Mouse (Mus musculus): ENCODE results near the gene Tfeb. TPM values are rescaled to one million over a fixed set of nuclear protein-coding genes. Genes with fewer than 3 reads are reported as not detected.

Gene Tfeb
- total and polyA plus RNA-seq, 3 experiments: 16.4 to 22.8 TPM; not detected in 1

GRCm38 (mm10) chr17:47813616-47814015 is 76.8 kb downstream of the Tfeb start:
- Histone ChIP-seq H3K9ac (ENCODE audit: control insufficient read depth, low read depth, low read length, poor library complexity, severe bottlenecking) (no peak overlapping the region), H3K4me3 (ENCODE audit: control insufficient read depth in 1 of 2, insufficient read depth in 1 of 2, low read depth in 2 of 2, low read length in 2 of 2) (no peak overlapping the region), H3K27ac (ENCODE audit: control insufficient read depth, low read depth, low read length) (no peak overlapping the region), H3K36me3 (ENCODE audit: control insufficient read depth in 1 of 2, insufficient read depth in 2 of 2, low read length in 2 of 2) (no peaks in the 10 kb centered on the region), H3K79me2 (ENCODE audit: control insufficient read depth, insufficient read depth, low read length, poor library complexity) (no peaks in the 10 kb centered on the region), H3K4me1 (ENCODE audit: control insufficient read depth in 1 of 2, insufficient read depth in 2 of 2, low read length in 2 of 2) (no peaks in the 10 kb centered on the region), H3K9me3 (replicated peaks; ENCODE audit: insufficient read depth, low read length) (no peaks in the 10 kb centered on the region), H3K27me3 (ENCODE audit: control insufficient read depth in 1 of 2, insufficient read depth in 2 of 2, low read length in 2 of 2) (peaks cover 0 to 1% of the 10 kb centered on the region in 2 experiments; a peak in 1 of 4 replicates)
- DNase-seq (ENCODE audit: low read depth, low spot score): no peak
- TF ChIP-seq GATA1 (IDR thresholded peaks at IDR 0.05; ENCODE audit: low read depth, low read length) (no peak), JUND (IDR thresholded peaks at IDR 0.05; ENCODE audit: low read depth, low read length) (no peak), TCF12 (IDR thresholded peaks at IDR 0.05; ENCODE audit: low read depth, low read length) (no peak), POLR2AphosphoS5 (IDR thresholded peaks at IDR 0.05; ENCODE audit: borderline replicate concordance, low read depth, low read length) (no peak), ZNF384 (IDR thresholded peaks at IDR 0.05; ENCODE audit: low read depth, low read length) (no peak), MXI1 (IDR thresholded peaks at IDR 0.05; ENCODE audit: low read depth, low read length) (no peak), E2F4 (IDR thresholded peaks at IDR 0.05; ENCODE audit: borderline replicate concordance, low read depth, low read length) (no peak), ETS1 (IDR thresholded peaks at IDR 0.05; ENCODE audit: low read depth, low read length) (no peak), TAL1 (IDR thresholded peaks at IDR 0.05; ENCODE audit: low read length) (no peak)

- no peak for TF ChIP-seq ETS1 (IDR thresholded peaks at IDR 0.05; ENCODE audit: low read depth, low read length)
- no peak for TF ChIP-seq MAX (IDR thresholded peaks at IDR 0.05; ENCODE audit: low read length)
- no peak for TF ChIP-seq MXI1 (IDR thresholded peaks at IDR 0.05; ENCODE audit: low read depth, low read length)
- Histone ChIP-seq H3K4me3 (ENCODE audit: control insufficient read depth in 1 of 2, insufficient read depth in 1 of 2, low read depth in 2 of 2, low read length in 2 of 2) (no peak overlapping the region), H3K4me1 (ENCODE audit: control insufficient read depth in 1 of 2, insufficient read depth in 2 of 2, low read length in 2 of 2) (no peaks in the 10 kb centered on the region), H3K9me3 (replicated peaks; ENCODE audit: insufficient read depth, low read length) (no peaks in the 10 kb centered on the region), H3K9ac (ENCODE audit: control insufficient read depth, low read depth, low read length, poor library complexity, severe bottlenecking) (no peak overlapping the region), H3K27me3 (ENCODE audit: control insufficient read depth in 1 of 2, insufficient read depth in 2 of 2, low read length in 2 of 2) (peaks cover 0 to 1% of the 10 kb centered on the region in 2 experiments; a peak in 1 of 4 replicates), H3K36me3 (ENCODE audit: control insufficient read depth in 1 of 2, insufficient read depth in 2 of 2, low read length in 2 of 2) (no peaks in the 10 kb centered on the region), H3K27ac (ENCODE audit: control insufficient read depth, low read depth, low read length) (no peak overlapping the region), H3K79me2 (ENCODE audit: control insufficient read depth, insufficient read depth, low read length, poor library complexity) (no peaks in the 10 kb centered on the region)
- DNase-seq (ENCODE audit: low read depth, low spot score): no peak
Measured at GRCm38 (mm10) chr17:47814496-47814895, 77.7 kb downstream of the Tfeb start.

GRCm38 (mm10) chr17:47815446-47815845 is 78.6 kb downstream of the Tfeb start:
- Histone ChIP-seq H3K4me3 (ENCODE audit: control insufficient read depth in 1 of 2, insufficient read depth in 1 of 2, low read depth in 2 of 2, low read length in 2 of 2) (no peak overlapping the region), H3K27ac (ENCODE audit: control insufficient read depth, low read depth, low read length) (no peak overlapping the region), H3K4me1 (ENCODE audit: control insufficient read depth in 1 of 2, insufficient read depth in 2 of 2, low read length in 2 of 2) (no peaks in the 10 kb centered on the region), H3K79me2 (ENCODE audit: control insufficient read depth, insufficient read depth, low read length, poor library complexity) (no peaks in the 10 kb centered on the region), H3K36me3 (ENCODE audit: control insufficient read depth in 1 of 2, insufficient read depth in 2 of 2, low read length in 2 of 2) (no peaks in the 10 kb centered on the region), H3K9ac (ENCODE audit: control insufficient read depth, low read depth, low read length, poor library complexity, severe bottlenecking) (no peak overlapping the region), H3K9me3 (replicated peaks; ENCODE audit: insufficient read depth, low read length) (no peaks in the 10 kb centered on the region), H3K27me3 (ENCODE audit: control insufficient read depth in 1 of 2, insufficient read depth in 2 of 2, low read length in 2 of 2) (peaks cover 0 to 1% of the 10 kb centered on the region in 2 experiments; a peak in 2 of 4 replicates)
- no peak for TF ChIP-seq HCFC1 (IDR thresholded peaks at IDR 0.05; ENCODE audit: low read depth, low read length)
- no peak for TF ChIP-seq POLR2A (IDR thresholded peaks at IDR 0.05; ENCODE audit: control insufficient read depth in 1 of 2, insufficient read depth in 1 of 2, low read depth in 1 of 2, low read length in 2 of 2, poor library complexity in 1 of 2)
- no peak for TF ChIP-seq ETS1 (IDR thresholded peaks at IDR 0.05; ENCODE audit: low read depth, low read length)
- TF ChIP-seq ZKSCAN1 (IDR thresholded peaks at IDR 0.05; ENCODE audit: low read depth, low read length): no peak
- no peak for TF ChIP-seq BHLHE40 (IDR thresholded peaks at IDR 0.05; ENCODE audit: borderline replicate concordance, low read depth, low read length)
- TF ChIP-seq ZMIZ1 (IDR thresholded peaks at IDR 0.05; ENCODE audit: low read depth, low read length): no peak
- TF ChIP-seq MAZ (IDR thresholded peaks at IDR 0.05; ENCODE audit: low read depth, low read length): no peak
- no peak for TF ChIP-seq KAT2A (conservative IDR thresholded peaks at IDR 0.05; ENCODE audit: low read depth, low read length)
- no peak for TF ChIP-seq MAFK (IDR thresholded peaks at IDR 0.05; ENCODE audit: borderline replicate concordance, low read depth, low read length)
- no peak for TF ChIP-seq JUND (IDR thresholded peaks at IDR 0.05; ENCODE audit: low read depth, low read length)
- TF ChIP-seq TBP (IDR thresholded peaks at IDR 0.05; ENCODE audit: low read depth, low read length): no peak
- no peak for TF ChIP-seq MYC (IDR thresholded peaks at IDR 0.05; ENCODE audit: low read depth, low read length)
- no peak for TF ChIP-seq USF1 (IDR thresholded peaks at IDR 0.05; ENCODE audit: low read depth, low read length)
- no peak for TF ChIP-seq RAD21 (IDR thresholded peaks at IDR 0.05; ENCODE audit: low read depth, low read length)
- no peak for TF ChIP-seq ELF1 (IDR thresholded peaks at IDR 0.05; ENCODE audit: low read depth, low read length)
- TF ChIP-seq TAL1 (IDR thresholded peaks at IDR 0.05; ENCODE audit: low read length): no peak
- TF ChIP-seq RCOR1 (IDR thresholded peaks at IDR 0.05; ENCODE audit: low read depth, low read length): no peak
- no peak for TF ChIP-seq ZC3H11A (IDR thresholded peaks at IDR 0.05; ENCODE audit: low read depth, low read length)
- no peak for TF ChIP-seq POLR2AphosphoS2 (IDR thresholded peaks at IDR 0.05; ENCODE audit: low read length)
- no peak for TF ChIP-seq CHD2 (IDR thresholded peaks at IDR 0.05; ENCODE audit: low read length)
- no peak for DNase-seq (ENCODE audit: low read depth, low spot score)
